Mouse (Mus musculus) erythroblast, embryonic 14.5 days (primary cell): ENCODE results near the gene Srek1ip1. TPM values are rescaled to one million over a fixed set of nuclear protein-coding genes. Genes with fewer than 3 reads are reported as not detected.

Experiments
- H3K27me3 ChIP-seq: 2 replicates; pipeline ENCODE4 v1.6.1; 2012; ENCODE audit warnings: inconsistent platforms; ENCODE audit not compliant: control insufficient read depth
- H3K36me3 ChIP-seq: 2 replicates; pipeline ENCODE4 v1.6.1; 2012; ENCODE audit warnings: mild to moderate bottlenecking, inconsistent platforms; ENCODE audit not compliant: control insufficient read depth
- H3K4me1 ChIP-seq: 2 replicates; pipeline ENCODE4 v1.6.1; 2012; ENCODE audit warnings: inconsistent platforms; ENCODE audit not compliant: control insufficient read depth
- H3K4me3 ChIP-seq: replicated peaks from 2 replicates; pipeline ENCODE3; 2012; ENCODE audit warnings: moderate library complexity, mild to moderate bottlenecking, inconsistent platforms
- H3K9me3 ChIP-seq: 2 replicates; pipeline ENCODE4 v1.6.1; 2012; ENCODE audit warnings: low read length, inconsistent platforms, mixed read lengths; ENCODE audit not compliant: control insufficient read depth
- GATA1 ChIP-seq: IDR thresholded peaks from 2 replicates; pipeline ENCODE4 v1.6.1; 2012; ENCODE audit warnings: low read length, inconsistent platforms, mixed read lengths
- TAL1 ChIP-seq: IDR thresholded peaks from 3 replicates; pipeline ENCODE4 v1.6.1; 2012; ENCODE audit warnings: low read length, inconsistent platforms, mixed read lengths
- polyA plus RNA-seq: library from polyadenylated mRNA; stranded (reverse); fragments of >175 nt; gene quantifications from 2 replicates; pipeline ENCODE4 v1.2.3, GENCODE M21; 2012

Srek1ip1 gene
- polyA plus RNA-seq, 1 experiment: 0.21 TPM

GRCm38 (mm10) chr13:104878508-104878907 lies 86.2 kb downstream of the Srek1ip1 start:
- Histone ChIP-seq H3K4me3 (no peak overlapping the region), H3K9me3 (no peaks in the 10 kb centered on the region), H3K4me1 (peaks cover 5% of the 10 kb centered on the region), H3K36me3 (no peaks in the 10 kb centered on the region), H3K27me3 (no peaks in the 10 kb centered on the region)
- TF ChIP-seq GATA1: no peak
- TF ChIP-seq TAL1: no peak

GRCm38 (mm10) chr13:104883566-104884249 lies 91.4 kb downstream of the Srek1ip1 start:
- Histone ChIP-seq H3K36me3 (no peaks in the 10 kb centered on the region), H3K4me3 (no peak overlapping the region), H3K27me3 (no peaks in the 10 kb centered on the region), H3K9me3 (no peaks in the 10 kb centered on the region), H3K4me1 (peaks cover 7% of the 10 kb centered on the region)
- TF ChIP-seq GATA1 (no peak), TAL1 (no peak)

GRCm38 (mm10) chr13:104886308-104887032 lies 94.2 kb downstream of the Srek1ip1 start:
- H3K4me3 ChIP-seq: no peak overlapping the region
- H3K27me3 ChIP-seq: no peaks in the 10 kb centered on the region
- peaks cover 7% of the 10 kb centered on the region for H3K4me1 ChIP-seq
- H3K9me3 ChIP-seq: no peaks in the 10 kb centered on the region
- TF ChIP-seq GATA1 (no peak), TAL1 (no peak)
- H3K36me3 ChIP-seq: no peaks in the 10 kb centered on the region

Other genes starting within 250 kb of the Srek1ip1 start
- gene Cwc27, start 24.7 kb downstream of the Srek1ip1 start, polyA plus RNA-seq: 0.06 and 0.13 TPM in 2 replicates
- gene Shisal2b, start 71.4 kb downstream of the Srek1ip1 start, polyA plus RNA-seq: not detected in 2 replicates